Mouse (Mus musculus) heart, embryonic 12.5 days (tissue): ENCODE data around the gene Cox17. TPM values are rescaled to one million over a fixed set of nuclear protein-coding genes. Genes with fewer than 3 reads are reported as not detected.

Experiments
- polyA plus RNA-seq: library from polyadenylated mRNA; unstranded; fragments of >200 nt; fragmentation: Nextera tagmentation; extraction: Ambion mirVana; gene quantifications from 2 replicates; pipeline ENCODE4 v1.2.1, GENCODE M21; 2016

Gene Cox17
- polyA plus RNA-seq, 1 experiment from 2014 or later = 301 TPM

Other genes starting within 250 kb of the Cox17 start
- not detected in 2 replicates for gene Nr1i2, start 52.2 kb upstream of the Cox17 start, polyA plus RNA-seq
- 0.09 TPM in 1 of 2 replicates, not detected in the other for gene Maats1, start 4.8 kb upstream of the Cox17 start, polyA plus RNA-seq
- gene Gm21987, start within 50 bp of the Cox17 start, polyA plus RNA-seq = 2.5 and 3.8 TPM in 2 replicates
- 308 and 330 TPM in 2 replicates for gene Popdc2, start 15.2 kb downstream of the Cox17 start, polyA plus RNA-seq
- gene Pla1a, start 86.2 kb downstream of the Cox17 start, polyA plus RNA-seq = 0.17 and 0.28 TPM in 2 replicates
- 115 TPM in 2 replicates for gene Adprh, start 105.7 kb downstream of the Cox17 start, polyA plus RNA-seq
- 0.60 and 0.73 TPM in 2 replicates for gene Cd80, start 108.6 kb downstream of the Cox17 start, polyA plus RNA-seq
- 33.5 and 35.6 TPM in 2 replicates for gene Timmdc1, start 175.7 kb downstream of the Cox17 start, polyA plus RNA-seq
- 40.5 and 42.0 TPM in 2 replicates for gene Poglut1, start 203.3 kb downstream of the Cox17 start, polyA plus RNA-seq
- gene Tmem39a, start 211.7 kb downstream of the Cox17 start, polyA plus RNA-seq = 66.2 and 74.5 TPM in 2 replicates